In genomic region chr2:138266679-138267078, GRCm38 (mm10) we compare ENCODE assay signal across 21 mouse cellular contexts. TPM values are rescaled to one million over a fixed set of nuclear protein-coding genes. Genes with fewer than 3 reads are reported as not detected.
A peak's percentile ranks its signal among the peaks of the same experiment; 100 is the strongest.
DNase-seq lines count a peak whose midpoint lies in the region; ATAC-seq and TF ChIP-seq lines count a peak whose summit lies in the region.
"Had no signal": no experiment of that assay in that cellular context is flagged by ENCODE, and none has a peak within 500 bp of the region (broad histone marks: within the 10 kb centered on the region; RNA-seq: fewer than 3 reads in every experiment).

No protein-coding gene starts in this region.

- no peak overlapping the region for H3K4me2 ChIP-seq in kidney, postnatal 0 days (ENCODE audit: low read length)
- H3K4me2 ChIP-seq in kidney, embryonic 15.5 days, result no peak overlapping the region
- H3K4me2 ChIP-seq in neural tube, embryonic 13.5 days, result no peak overlapping the region
- H3K4me2 ChIP-seq: embryonic facial prominence, embryonic 15.5 days; forebrain, embryonic 15.5 days; heart, embryonic 15.5 days; neural tube, embryonic 15.5 days had no signal

- peaks cover 32% of the 10 kb centered on the region for H3K4me1 ChIP-seq in kidney, postnatal 0 days (replicated peaks; ENCODE audit: insufficient read depth, low read length)
- H3K4me1 ChIP-seq in kidney, embryonic 15.5 days, result peaks cover 41% of the 10 kb centered on the region
- peaks cover 48% of the 10 kb centered on the region for H3K4me1 ChIP-seq in neural tube, embryonic 13.5 days (replicated peaks)

- no peaks in the 10 kb centered on the region for H3K27me3 ChIP-seq in kidney, postnatal 0 days (ENCODE audit: insufficient read depth, low read length)
- H3K27me3 ChIP-seq in kidney, embryonic 15.5 days, result no peaks in the 10 kb centered on the region
- H3K27me3 ChIP-seq in neural tube, embryonic 13.5 days, result no peaks in the 10 kb centered on the region
- H3K27me3 ChIP-seq: embryonic facial prominence, embryonic 15.5 days; forebrain, embryonic 15.5 days; heart, embryonic 15.5 days; neural tube, embryonic 15.5 days had no signal

- no peak for TF ChIP-seq CTCF in kidney, postnatal 0 days (IDR thresholded peaks at IDR 0.05; ENCODE audit: low read depth)

- peak; percentile 58 for ATAC-seq in frontal cortex, adult (ENCODE audit: low TSS enrichment)
- no peak for ATAC-seq in kidney, postnatal 0 days (replicated peaks; ENCODE audit: low FRiP score, low read depth)
- ATAC-seq in kidney, embryonic 15.5 days (replicated peaks; ENCODE audit: low FRiP score), result no peak; the same call in 1 of the 2 replicates
- no peak for ATAC-seq in neural tube, embryonic 13.5 days (ENCODE audit: low read depth)
- ATAC-seq: CD4-positive, CD25-positive, alpha-beta regulatory T cell, adult 4 months; midbrain, embryonic 16.5 days had no signal

- no peaks in the 10 kb centered on the region for H3K9me3 ChIP-seq in kidney, postnatal 0 days (replicated peaks; ENCODE audit: low read length)
- H3K9me3 ChIP-seq in kidney, embryonic 15.5 days (replicated peaks), result no peaks in the 10 kb centered on the region
- H3K9me3 ChIP-seq in neural tube, embryonic 13.5 days, result no peaks in the 10 kb centered on the region
- H3K9me3 ChIP-seq: embryonic facial prominence, embryonic 15.5 days; forebrain, embryonic 15.5 days; heart, embryonic 15.5 days; neural tube, embryonic 15.5 days had no signal

- no peak overlapping the region for H3K4me3 ChIP-seq in kidney, postnatal 0 days (replicated peaks; ENCODE audit: low read depth, low read length)
- H3K4me3 ChIP-seq in kidney, embryonic 15.5 days (replicated peaks), result no peak overlapping the region
- no peak overlapping the region for H3K4me3 ChIP-seq in neural tube, embryonic 13.5 days
- H3K4me3 ChIP-seq: embryonic facial prominence, embryonic 15.5 days; forebrain, embryonic 15.5 days; heart, embryonic 15.5 days; myocyte; neural tube, embryonic 15.5 days had no signal

- H3K9ac ChIP-seq in kidney, postnatal 0 days (ENCODE audit: low read depth, low read length), result no peak overlapping the region
- no peak overlapping the region for H3K9ac ChIP-seq in kidney, embryonic 15.5 days
- H3K9ac ChIP-seq in neural tube, embryonic 13.5 days, result no peak overlapping the region
- H3K9ac ChIP-seq: embryonic facial prominence, embryonic 15.5 days; forebrain, embryonic 15.5 days; heart, embryonic 15.5 days; neural tube, embryonic 15.5 days had no signal

- no peak for DNase-seq in frontal cortex, adult 2 months (ENCODE audit: extremely low spot score in 1 of 2, low spot score in 1 of 2)
- peak; percentile 31 for DNase-seq in kidney, postnatal 0 days (ENCODE audit: low spot score)
- no peak for DNase-seq in neural tube, embryonic 10.5 days (ENCODE audit: extremely low spot score, low spot score)
- no peak for DNase-seq in adrenal gland, adult 2 months
- DNase-seq: adrenal gland, postnatal 36 days; cerebellum, adult 11 months; gastrocnemius, postnatal 25 days; heart, postnatal 4 days; kidney, adult 18-20 months; kidney, postnatal 10 days; lung, postnatal 4 days had no signal

- WGBS in kidney, postnatal 0 days, result 65% methylated on average over 5 of the region's 5 CpGs
- 70% methylated on average over 5 of the region's 5 CpGs for WGBS in kidney, embryonic 15.5 days
- 66% methylated on average over 5 of the region's 5 CpGs for WGBS in neural tube, embryonic 13.5 days

- H3K27ac ChIP-seq in kidney, postnatal 0 days, result no peak overlapping the region
- no peak overlapping the region for H3K27ac ChIP-seq in kidney, embryonic 15.5 days
- 0 out of 2 replicates have a peak overlapping the region, but pooled peaks have one; percentile 5 for H3K27ac ChIP-seq in neural tube, embryonic 13.5 days (replicated peaks)
- H3K27ac ChIP-seq: forebrain, embryonic 15.5 days; heart, embryonic 15.5 days; neural tube, embryonic 15.5 days had no signal

- no peaks in the 10 kb centered on the region for H3K36me3 ChIP-seq in kidney, postnatal 0 days (ENCODE audit: insufficient read depth, low read length)
- H3K36me3 ChIP-seq in kidney, embryonic 15.5 days, result no peaks in the 10 kb centered on the region
- no peaks in the 10 kb centered on the region for H3K36me3 ChIP-seq in neural tube, embryonic 13.5 days
- H3K36me3 ChIP-seq: embryonic facial prominence, embryonic 15.5 days; forebrain, embryonic 15.5 days; heart, embryonic 15.5 days; neural tube, embryonic 15.5 days had no signal

RNA-seq across cellular contexts. Expression of gene Btbd3, which starts 10.3 kb away (rescaled TPM):
- 91.9 and 106 TPM in 2 replicates for polyA plus RNA-seq in frontal cortex, adult 2 months (2012; rRNA removed)
- polyA plus RNA-seq in kidney, postnatal 0 days (2015; fragmentation: Nextera tagmentation; extraction: Ambion mirVana), result 13.0 and 14.0 TPM in 2 replicates
- 16.4 and 17.4 TPM in 2 replicates for polyA plus RNA-seq in kidney, embryonic 15.5 days (2015; fragmentation: Nextera tagmentation; extraction: Ambion mirVana)
- polyA plus RNA-seq in neural tube, embryonic 13.5 days (2015; fragmentation: Nextera tagmentation; extraction: Ambion mirVana), result 18.2 and 20.7 TPM in 2 replicates
- 10 to 100 TPM; 18.3 to 19.7 TPM for total RNA-seq in adrenal gland, adult 2 months (2021)
- polyA plus RNA-seq in adrenal gland, adult 2 months (2012; rRNA removed), result 4.1 and 4.5 TPM in 2 replicates
- polyA plus RNA-seq: CD4-positive, CD25-positive, alpha-beta regulatory T cell, adult 4 months had no signal
